Mouse (Mus musculus): ENCODE results near the gene Uggt2. TPM values are rescaled to one million over a fixed set of nuclear protein-coding genes. Genes with fewer than 3 reads are reported as not detected.
"Not testable (repeated sequence)": the region's sequence is repeated elsewhere in the genome, so short reads cannot be mapped to it uniquely, and the experiment has no call there.

Gene Uggt2
- total RNA-seq, 2 experiments from 2014 or later = 5.5 to 7.9 TPM

GRCm38 (mm10) chr14:119027675-119028253 is 71.5 kb downstream of the Uggt2 start:
- DNase-seq = no peak

- DNase-seq = peak; percentile 68
These were observed 72.1 kb downstream of the Uggt2 start for GRCm38 (mm10) chr14:119027130-119027529.

- peak; percentile 15 for DNase-seq
These were observed 73.3 kb downstream of the Uggt2 start for GRCm38 (mm10) chr14:119025889-119026288.

- no peak for DNase-seq
These were observed 85.7 kb downstream of the Uggt2 start for GRCm38 (mm10) chr14:119013549-119013948.

GRCm38 (mm10) chr14:119012607-119013431 is 86.4 kb downstream of the Uggt2 start:
- DNase-seq = peak; percentile 49

GRCm38 (mm10) chr14:119009531-119009930 is 89.7 kb downstream of the Uggt2 start:
- no peak for DNase-seq

- DNase-seq = no peak
These were observed 91.1 kb downstream of the Uggt2 start for GRCm38 (mm10) chr14:119008031-119008590.

- peak; percentile 98 for DNase-seq
These were observed 91.9 kb downstream of the Uggt2 start for GRCm38 (mm10) chr14:119007103-119007951.

- no peak for DNase-seq
These were observed 92.7 kb downstream of the Uggt2 start for GRCm38 (mm10) chr14:119006441-119007102.

- DNase-seq = no peak
These were observed 93.4 kb downstream of the Uggt2 start for GRCm38 (mm10) chr14:119005834-119006233.

- no peak for DNase-seq
These were observed 95.9 kb downstream of the Uggt2 start for GRCm38 (mm10) chr14:119003320-119003719.

- no peak for DNase-seq
These were observed 103.9 kb downstream of the Uggt2 start for GRCm38 (mm10) chr14:118995226-118995925.

- no peak for DNase-seq
These were observed 111.4 kb downstream of the Uggt2 start for GRCm38 (mm10) chr14:118987523-118988496.

GRCm38 (mm10) chr14:118986653-118987522 is 112.3 kb downstream of the Uggt2 start:
- peak; percentile 77 for DNase-seq

GRCm38 (mm10) chr14:118984161-118984560 is 115.1 kb downstream of the Uggt2 start:
- no peak for DNase-seq

GRCm38 (mm10) chr14:118983396-118983795 is 115.8 kb downstream of the Uggt2 start:
- no peak for DNase-seq

GRCm38 (mm10) chr14:118982429-118983045 is 116.7 kb downstream of the Uggt2 start:
- DNase-seq = peak; percentile 28

- DNase-seq = not testable (repeated sequence)
These were observed 117.4 kb downstream of the Uggt2 start for GRCm38 (mm10) chr14:118981711-118982428.
